Mouse (Mus musculus) embryonic facial prominence, embryonic 14.5 days (tissue): ENCODE measurements around the gene Denr. TPM values are rescaled to one million over a fixed set of nuclear protein-coding genes. Genes with fewer than 3 reads are reported as not detected.
A peak's percentile ranks its signal among the peaks of the same experiment; 100 is the strongest.

ENCODE experiments used
- ATAC-seq: fragments of 200-750 bp; cut with Nextera tagmentation; 2 replicates; pipeline ENCODE4 v1.8.0; 2017; ENCODE audit warnings: low read depth, moderate number of reproducible peaks, moderate TSS enrichment
- DNase-seq: peaks from one replicate; pipeline ENCODE4 v3.0.0-alpha.2; 2015; ENCODE audit warnings: low spot score
- H3K27ac ChIP-seq: fragments of 300-500 bp; sonication (generic); replicated peaks from 2 replicates; pipeline ENCODE4 v1.5.1; 2014; ENCODE audit warnings: low read depth, mild to moderate bottlenecking, low read length, moderate library complexity
- H3K27me3 ChIP-seq: fragments of 300-500 bp; sonication (generic); replicated peaks from 2 replicates; pipeline ENCODE4 v1.6.1; 2014; ENCODE audit warnings: low read length; ENCODE audit not compliant: control insufficient read depth, insufficient read depth
- H3K36me3 ChIP-seq: fragments of 300-500 bp; sonication (generic); 2 replicates; pipeline ENCODE4 v1.6.1; 2014; ENCODE audit warnings: low read length, mixed read lengths; ENCODE audit not compliant: control insufficient read depth, insufficient read depth
- H3K4me1 ChIP-seq: fragments of 300-500 bp; sonication (generic); 2 replicates; pipeline ENCODE4 v1.6.1; 2014; ENCODE audit warnings: antibody characterized with exemption, low read length; ENCODE audit not compliant: control insufficient read depth, insufficient read depth
- H3K4me2 ChIP-seq: fragments of 300-500 bp; sonication (generic); 2 replicates; pipeline ENCODE4 v1.6.1; 2014; ENCODE audit warnings: low read depth, mild to moderate bottlenecking, low read length, moderate library complexity, mixed read lengths
- H3K4me3 ChIP-seq: fragments of 300-500 bp; sonication (generic); 2 replicates; pipeline ENCODE4 v1.5.1; 2014; ENCODE audit warnings: low read depth, mild to moderate bottlenecking, low read length
- H3K9ac ChIP-seq: fragments of 300-500 bp; sonication (generic); 2 replicates; pipeline ENCODE4 v1.6.1; 2014; ENCODE audit warnings: low read depth, mild to moderate bottlenecking, low read length, moderate library complexity, mixed read lengths
- H3K9me3 ChIP-seq: fragments of 300-500 bp; sonication (generic); 2 replicates; pipeline ENCODE4 v1.6.1; 2016; ENCODE audit warnings: low read length; ENCODE audit not compliant: control insufficient read depth
- WGBS: fragments of 180-500 bp; shearing (Covaris S2); extraction: QIAGEN DNeasy Blood & Tissue Kit; methylation state at CpG from one replicate; pipeline ENCODE4 v1.1.7; 2014; 5-methylcytosine and 5-hydroxymethylcytosine counted together
- polyA plus RNA-seq: library from polyadenylated mRNA; unstranded; fragments of >200 nt; fragmentation: Nextera tagmentation; extraction: Ambion mirVana; gene quantifications from 2 replicates; pipeline ENCODE4 v1.2.1, GENCODE M21; 2014

Denr gene
- polyA plus RNA-seq, 1 experiment from 2014 or later: 107 TPM

DNA sequence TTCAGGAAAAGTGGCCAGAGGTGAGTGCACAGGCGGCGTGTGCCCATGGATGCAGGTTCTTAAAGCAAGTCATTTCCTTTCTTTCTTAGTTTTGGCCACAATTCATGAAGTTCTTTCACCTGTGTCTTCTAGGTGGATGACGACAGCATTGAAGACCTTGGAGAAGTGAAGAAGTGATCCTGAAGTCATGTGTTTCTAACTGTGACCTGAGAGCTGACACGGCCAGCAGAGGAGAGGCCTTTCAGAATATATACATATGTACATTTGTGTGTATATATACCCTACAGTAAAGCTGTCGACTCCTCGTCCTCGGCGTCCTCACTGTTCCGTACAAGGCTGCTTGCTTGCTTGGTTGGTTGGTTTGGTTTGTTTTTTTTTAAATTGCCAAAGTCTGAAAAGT, 20.1 kb downstream of the Denr start, which contains the start of gene Gm43518:
Gene Gm43518 (plus strand): TSS at position 301 of the 400 bp plus-strand sequence.
- Histone ChIP-seq H3K27me3 (no peaks in the 10 kb centered on the region), H3K4me3 (no peak within 1 kb of the TSS), H3K36me3 (peaks cover 75% of the 10 kb centered on the region), H3K4me2 (no peak within 1 kb of the TSS), H3K9ac (no peak within 1 kb of the TSS), H3K27ac (no peak within 1 kb of the TSS), H3K9me3 (no peaks in the 10 kb centered on the region), H3K4me1 (0 out of 2 replicates have a peak, but pooled peaks cover 3% of the 10 kb centered on the region)
- WGBS: 95% methylated on average over 9 of the region's 9 CpGs
- ATAC-seq (no peak), DNase-seq (no peak)

DNA sequence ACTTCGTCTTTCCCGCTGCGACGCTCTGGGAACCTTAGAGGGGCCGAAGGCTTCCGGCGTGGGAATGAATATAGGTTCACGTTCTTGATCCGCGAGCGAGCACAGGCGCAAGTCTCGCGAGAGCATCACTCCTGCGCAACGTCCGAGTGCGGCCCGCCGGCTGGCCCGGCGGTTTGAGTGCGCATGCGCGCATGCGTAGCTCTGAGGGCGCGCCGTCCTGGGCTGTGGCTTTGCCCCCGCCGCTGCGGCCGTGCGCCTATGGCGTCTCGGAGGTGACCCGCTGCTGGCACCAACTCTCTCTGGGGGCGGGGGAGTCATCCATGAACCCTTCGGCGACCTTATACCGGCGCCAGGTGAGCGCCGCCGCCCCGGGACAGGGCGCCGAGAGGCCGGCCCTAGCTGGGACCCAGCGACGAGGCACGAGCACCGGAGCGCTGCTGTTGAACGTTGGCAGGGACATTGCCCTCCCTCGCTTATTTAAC, 23.6 kb downstream of the Denr start, which contains the start of gene Ccdc62:
Gene Ccdc62 (plus strand): TSS at position 172 of the 482 bp plus-strand sequence.
- peak within 1 kb of the TSS; percentile 84 for H3K4me2 ChIP-seq

DNA sequence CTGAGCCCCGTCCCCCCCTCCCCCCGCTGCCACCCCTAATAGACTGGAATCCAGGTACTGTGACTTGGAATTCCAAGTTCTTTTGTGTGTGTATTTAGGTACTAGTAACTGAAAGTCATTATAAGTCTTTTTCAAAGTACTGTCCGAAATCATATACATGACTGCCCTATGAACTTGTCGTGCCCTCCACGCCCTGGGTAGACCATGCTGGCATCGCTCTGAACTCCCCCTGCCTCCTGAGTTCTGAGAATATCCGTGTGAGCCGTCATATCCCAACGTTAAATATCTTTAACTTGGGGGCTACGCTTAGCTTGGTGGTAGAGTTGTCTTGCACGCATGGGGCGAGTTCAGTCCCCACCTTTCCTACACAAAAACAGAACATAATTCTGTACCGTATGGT, 24.2 kb downstream of the Denr start:
- H3K4me1 ChIP-seq: 0 out of 2 replicates have a peak, but pooled peaks cover 3% of the 10 kb centered on the region
- H3K4me3 ChIP-seq: peak overlapping the region; percentile 78
- ATAC-seq: no peak
- WGBS: 48% methylated on average over 13 of the region's 13 CpGs
- peak overlapping the region; percentile 94 for H3K9ac ChIP-seq
- H3K4me2 ChIP-seq: peak overlapping the region; percentile 84
- H3K36me3 ChIP-seq: peaks cover 35% of the 10 kb centered on the region
- no peak for DNase-seq
- no peaks in the 10 kb centered on the region for H3K9me3 ChIP-seq
- no peaks in the 10 kb centered on the region for H3K27me3 ChIP-seq
- H3K27ac ChIP-seq: peak overlapping the region; percentile 91; the same call in 1 of the 2 replicates

More for the DNA sequence above, 23.6 kb downstream of the Denr start, which contains the start of gene Ccdc62:
- H3K9me3 ChIP-seq: no peaks in the 10 kb centered on the region
- 0 out of 2 replicates have a peak, but pooled peaks cover 3% of the 10 kb centered on the region for H3K4me1 ChIP-seq
- H3K36me3 ChIP-seq: peaks cover 41% of the 10 kb centered on the region
- under 1% methylated on average over 47 of the region's 56 CpGs for WGBS
- peak within 1 kb of the TSS; percentile 94 for H3K9ac ChIP-seq
- peak; percentile 98 for DNase-seq
- H3K27me3 ChIP-seq: no peaks in the 10 kb centered on the region
- ATAC-seq: peak; percentile 98
- H3K27ac ChIP-seq: peak within 1 kb of the TSS; percentile 91
- peak within 1 kb of the TSS; percentile 78 for H3K4me3 ChIP-seq

DNA sequence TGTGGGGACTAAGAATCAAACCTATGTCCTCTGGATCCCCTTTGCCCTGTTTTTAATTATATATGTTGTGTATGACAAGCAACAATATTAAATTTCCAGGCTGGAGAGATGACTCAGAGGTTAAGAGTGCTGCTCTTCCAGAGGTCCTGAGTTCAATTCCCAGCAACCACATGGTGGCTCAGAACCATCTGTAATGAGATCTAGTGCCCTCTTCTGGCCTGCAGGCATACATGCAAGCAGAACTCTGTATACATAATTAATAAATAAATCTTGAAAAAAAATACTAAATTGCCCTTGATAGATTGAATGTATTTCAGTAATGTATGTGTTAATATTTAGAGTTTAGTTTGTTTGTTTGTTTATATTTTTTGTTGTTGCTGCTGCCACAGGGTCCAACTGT, 26.0 kb downstream of the Denr start:
- ATAC-seq (no peak), DNase-seq (no peak)
- Histone ChIP-seq H3K36me3 (peaks cover 17% of the 10 kb centered on the region), H3K4me2 (no peak overlapping the region), H3K27ac (no peak overlapping the region), H3K9me3 (no peaks in the 10 kb centered on the region), H3K27me3 (no peaks in the 10 kb centered on the region), H3K4me1 (0 out of 2 replicates have a peak, but pooled peaks cover 3% of the 10 kb centered on the region), H3K9ac (no peak overlapping the region), H3K4me3 (no peak overlapping the region)

DNA sequence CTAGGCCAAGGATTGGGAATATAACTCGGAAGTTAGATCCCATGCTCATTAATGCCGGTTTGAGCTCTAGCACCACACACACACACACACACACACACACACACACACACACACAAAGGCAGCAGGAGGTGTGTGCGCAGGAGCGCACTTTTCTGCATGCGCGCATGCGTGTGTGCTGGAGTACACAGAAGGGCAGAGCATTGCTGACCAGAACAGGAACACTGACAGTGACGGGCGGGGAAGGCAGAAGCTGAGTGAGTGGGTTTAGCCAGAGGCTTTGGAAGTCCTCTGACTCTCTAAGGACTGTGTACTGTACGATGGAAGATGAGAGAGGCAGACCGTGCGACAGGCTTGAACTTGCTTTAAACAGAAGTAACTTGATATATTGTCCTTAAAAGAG, 26.6 kb downstream of the Denr start:
- ATAC-seq (no peak), DNase-seq (no peak)
- no peaks in the 10 kb centered on the region for H3K9me3 ChIP-seq
- no peaks in the 10 kb centered on the region for H3K27me3 ChIP-seq
- 75% methylated on average over 12 of the region's 12 CpGs for WGBS
- peaks cover 11% of the 10 kb centered on the region for H3K36me3 ChIP-seq
- 0 out of 2 replicates have a peak, but pooled peaks cover 3% of the 10 kb centered on the region for H3K4me1 ChIP-seq
- no peak overlapping the region for H3K4me2 ChIP-seq
- no peak overlapping the region for H3K4me3 ChIP-seq
- no peak overlapping the region for H3K27ac ChIP-seq
- H3K9ac ChIP-seq: no peak overlapping the region

DNA sequence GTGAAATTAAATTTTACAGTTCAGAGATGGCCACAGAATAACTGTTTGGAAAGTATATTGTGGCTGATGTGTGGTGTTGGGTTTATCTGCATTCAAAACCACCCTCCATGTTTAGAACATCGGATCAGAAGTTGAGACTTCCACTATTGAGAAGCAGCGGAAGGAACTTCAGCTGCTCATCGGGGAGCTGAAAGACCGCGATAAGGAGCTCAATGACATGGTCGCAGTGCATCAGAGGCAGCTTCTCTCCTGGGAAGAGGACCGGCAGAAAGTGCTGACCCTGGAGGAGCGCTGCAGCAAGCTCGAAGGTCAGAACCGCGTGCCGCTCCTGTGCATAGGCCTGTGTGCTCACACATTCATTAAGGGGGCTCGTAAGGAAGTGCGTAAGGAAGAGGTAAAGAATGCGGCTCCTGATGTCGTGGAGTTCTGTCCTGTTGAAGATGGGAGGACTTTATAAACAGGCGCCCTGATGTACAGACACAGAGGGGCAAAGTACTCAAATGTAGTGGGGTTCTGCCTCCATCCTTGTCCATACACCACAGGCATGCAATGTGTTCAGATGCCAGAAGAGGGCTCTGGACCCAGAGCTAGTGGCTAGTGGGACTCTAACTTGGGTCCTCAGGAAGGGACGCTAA, 27.1 kb downstream of the Denr start:
- Histone ChIP-seq H3K4me3 (no peak overlapping the region), H3K4me2 (0 out of 2 replicates have a peak overlapping the region, but pooled peaks have one; percentile 18), H3K36me3 (peaks cover 7% of the 10 kb centered on the region), H3K9ac (no peak overlapping the region), H3K9me3 (no peaks in the 10 kb centered on the region), H3K27ac (no peak overlapping the region), H3K27me3 (no peaks in the 10 kb centered on the region), H3K4me1 (0 out of 2 replicates have a peak, but pooled peaks cover 3% of the 10 kb centered on the region)
- ATAC-seq (no peak), DNase-seq (no peak)
- WGBS: 38% methylated on average over 18 of the region's 18 CpGs

DNA sequence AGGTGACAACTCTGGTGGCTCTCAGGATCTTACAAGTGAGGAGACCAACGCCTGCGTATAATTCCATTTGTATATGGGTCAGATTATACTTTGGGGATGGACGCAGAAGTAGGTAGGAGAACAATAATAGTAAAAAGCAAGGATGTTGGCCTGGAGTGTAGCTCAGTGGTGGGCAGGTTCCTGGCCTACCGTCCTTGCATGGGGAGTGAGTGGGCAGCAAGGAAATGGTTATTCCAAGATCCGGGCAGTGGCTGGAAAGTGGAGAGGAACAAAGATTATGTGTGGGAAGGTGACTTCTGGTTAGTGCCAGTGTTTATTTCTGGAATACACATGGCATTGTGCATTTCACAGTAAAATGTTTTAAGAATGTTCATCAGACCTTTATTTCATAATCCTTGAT, 29.0 kb downstream of the Denr start:
- H3K4me2 ChIP-seq: no peak overlapping the region
- no peaks in the 10 kb centered on the region for H3K36me3 ChIP-seq
- no peaks in the 10 kb centered on the region for H3K27me3 ChIP-seq
- 89% methylated on average over 5 of the region's 5 CpGs for WGBS
- ATAC-seq (no peak), DNase-seq (no peak)
- H3K9me3 ChIP-seq: no peaks in the 10 kb centered on the region
- H3K9ac ChIP-seq: no peak overlapping the region
- H3K4me1 ChIP-seq: 0 out of 2 replicates have a peak, but pooled peaks cover 3% of the 10 kb centered on the region
- no peak overlapping the region for H3K4me3 ChIP-seq
- H3K27ac ChIP-seq: no peak overlapping the region

DNA sequence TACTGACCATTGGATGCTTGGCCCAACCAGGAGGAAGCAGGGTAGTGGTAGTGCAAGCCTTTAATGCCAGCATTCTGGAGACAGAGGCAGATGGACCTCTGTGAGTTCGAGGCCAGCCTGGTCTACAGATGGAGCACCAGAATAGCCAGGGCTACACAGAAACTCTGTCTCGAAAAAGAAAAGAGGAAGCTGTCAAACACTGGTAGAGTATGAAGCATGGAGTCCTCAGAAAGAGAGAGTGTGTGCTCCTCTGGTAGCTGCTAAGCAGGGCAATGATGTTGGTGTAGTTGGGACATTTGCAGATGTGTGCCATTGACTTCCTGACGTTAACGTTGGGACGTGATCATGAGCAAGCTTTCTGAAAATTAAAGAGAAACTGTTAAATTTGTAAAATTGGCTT, 31.5 kb downstream of the Denr start:
- Histone ChIP-seq H3K4me1 (no peaks in the 10 kb centered on the region), H3K9ac (no peak overlapping the region)

More for the DNA sequence above, 31.5 kb downstream of the Denr start:
- H3K27me3 ChIP-seq: no peaks in the 10 kb centered on the region
- DNase-seq (no peak), ATAC-seq (no peak)
- 82% methylated on average over 5 of the region's 5 CpGs for WGBS
- no peak overlapping the region for H3K4me3 ChIP-seq
- H3K4me2 ChIP-seq: no peak overlapping the region
- no peaks in the 10 kb centered on the region for H3K36me3 ChIP-seq
- no peaks in the 10 kb centered on the region for H3K9me3 ChIP-seq
- H3K27ac ChIP-seq: no peak overlapping the region
